Mouse (Mus musculus) bone marrow macrophage, adult 2 months (primary cell): ENCODE data around the gene Tsfm.

Experiments used
- CTCF ChIP-seq: IDR thresholded peaks from 2 replicates; pipeline ENCODE4 v1.5.1; 2012; ENCODE audit warnings: low read depth, mild to moderate bottlenecking, low read length, moderate library complexity
- POLR2A ChIP-seq: IDR thresholded peaks from 2 replicates; pipeline ENCODE4 v1.6.1; 2012; ENCODE audit warnings: mild to moderate bottlenecking, low read depth, low read length, borderline replicate concordance

GRCm38 (mm10) chr10:127061085-127061484 lies 30.4 kb upstream of the Tsfm start:
- TF ChIP-seq POLR2A (no peak), CTCF (no peak)
